29 mouse cellular contexts compared by ENCODE assay signal in the genomic region with DNA sequence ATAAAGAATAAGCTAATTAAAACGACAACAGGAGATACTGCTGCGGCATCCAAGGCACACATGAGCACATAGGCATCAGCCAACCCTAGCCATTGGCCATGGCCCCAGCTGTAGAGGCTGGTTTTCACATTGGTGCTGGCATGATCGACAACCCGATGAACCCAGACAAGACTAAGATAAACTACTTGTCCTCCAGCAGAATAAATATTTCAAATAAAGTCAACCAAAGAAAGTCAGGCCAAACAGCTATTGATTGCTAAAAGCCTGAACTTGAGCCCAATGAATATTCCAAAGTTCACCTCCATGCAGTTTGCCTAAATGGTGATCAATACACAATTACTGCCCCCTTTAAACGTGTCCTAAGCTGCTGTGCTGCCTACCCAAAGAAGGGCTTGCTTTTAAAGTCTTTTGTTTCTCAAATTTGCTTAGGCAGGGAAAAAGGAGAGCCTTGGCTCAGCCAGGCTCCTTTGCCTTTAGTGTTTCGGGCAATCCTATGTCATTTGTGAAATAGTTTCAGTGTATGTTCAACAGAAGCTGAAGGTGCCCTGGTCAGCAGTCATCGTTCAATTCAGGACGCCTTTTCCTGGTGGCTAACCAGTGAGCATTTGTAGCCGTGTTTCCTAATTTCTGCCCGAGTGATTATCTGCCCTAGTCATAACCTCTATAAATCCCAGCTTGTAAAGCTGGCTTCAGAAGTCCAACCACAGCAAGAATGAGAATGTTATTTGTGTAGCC.
DNase-seq lines count a peak whose midpoint lies in the region; ATAC-seq and TF ChIP-seq lines count a peak whose summit lies in the region.
"Had no signal": no experiment of that assay in that cellular context is flagged by ENCODE, and none has a peak within 500 bp of the region (broad histone marks: within the 10 kb centered on the region; RNA-seq: fewer than 3 reads in every experiment).

No protein-coding gene starts in this region.

- no peaks in the 10 kb centered on the region for H3K27me3 ChIP-seq in forebrain, embryonic 11.5 days (ENCODE audit: control insufficient read depth, insufficient read depth, low read length)
- H3K27me3 ChIP-seq in forebrain, embryonic 12.5 days, result no peaks in the 10 kb centered on the region
- H3K27me3 ChIP-seq in hindbrain, embryonic 12.5 days, result no peaks in the 10 kb centered on the region
- no peaks in the 10 kb centered on the region for H3K27me3 ChIP-seq in hindbrain, postnatal 0 days (ENCODE audit: insufficient read depth, low read length)
- no peaks in the 10 kb centered on the region for H3K27me3 ChIP-seq in liver, embryonic 16.5 days (ENCODE audit: control insufficient read depth, insufficient read depth, low read depth, low read length)
- no peaks in the 10 kb centered on the region for H3K27me3 ChIP-seq in liver, embryonic 12.5 days (replicated peaks)
- H3K27me3 ChIP-seq: embryonic facial prominence, embryonic 13.5 days; heart, embryonic 15.5 days had no signal

- TF ChIP-seq CTCF in hindbrain, postnatal 0 days (IDR thresholded peaks at IDR 0.05; ENCODE audit: low read depth), result no peak

- 82% methylated on average over 10 of the region's 10 CpGs for WGBS in forebrain, embryonic 11.5 days
- WGBS in forebrain, embryonic 12.5 days, result 87% methylated on average over 10 of the region's 10 CpGs
- 86% methylated on average over 10 of the region's 10 CpGs for WGBS in hindbrain, embryonic 12.5 days
- 77% methylated on average over 10 of the region's 10 CpGs for WGBS in hindbrain, postnatal 0 days
- 64% methylated on average over 10 of the region's 10 CpGs for WGBS in liver, embryonic 16.5 days (ENCODE audit: insufficient replicate concordance)
- 68% methylated on average over 10 of the region's 10 CpGs for WGBS in liver, embryonic 12.5 days (ENCODE audit: insufficient replicate concordance)

- H3K9ac ChIP-seq in forebrain, embryonic 11.5 days (ENCODE audit: low read length), result no peak overlapping the region
- H3K9ac ChIP-seq in forebrain, embryonic 12.5 days, result no peak overlapping the region
- no peak overlapping the region for H3K9ac ChIP-seq in hindbrain, embryonic 12.5 days
- H3K9ac ChIP-seq in hindbrain, postnatal 0 days (replicated peaks; ENCODE audit: low read length), result no peak overlapping the region
- H3K9ac ChIP-seq in liver, embryonic 16.5 days (ENCODE audit: low read depth, low read length), result no peak overlapping the region
- H3K9ac ChIP-seq in liver, embryonic 12.5 days, result no peak overlapping the region
- H3K9ac ChIP-seq: embryonic facial prominence, embryonic 13.5 days; forebrain, postnatal 0 days; heart, embryonic 15.5 days had no signal

- no peak for ATAC-seq in forebrain, embryonic 11.5 days (replicated peaks; ENCODE audit: low FRiP score)
- ATAC-seq in forebrain, embryonic 12.5 days (ENCODE audit: low FRiP score), result no peak
- no peak for ATAC-seq in hindbrain, embryonic 12.5 days (ENCODE audit: low FRiP score)
- ATAC-seq in hindbrain, postnatal 0 days, result no peak
- ATAC-seq in liver, embryonic 16.5 days (ENCODE audit: low read depth), result 0 out of 2 replicates have a peak, but pooled peaks have one; percentile 16
- no peak for ATAC-seq in liver, embryonic 12.5 days
- ATAC-seq: activated CD4-positive, CD25-positive, alpha-beta regulatory T cell, adult 4 months; forebrain, embryonic 14.5 days; forebrain, postnatal 0 days; hindbrain, embryonic 16.5 days; inflammation-experienced regulatory T-cells, adult 6 months had no signal

- H3K4me2 ChIP-seq in forebrain, embryonic 11.5 days (ENCODE audit: low read depth, low read length, severe bottlenecking), result no peak overlapping the region
- no peak overlapping the region for H3K4me2 ChIP-seq in forebrain, embryonic 12.5 days
- no peak overlapping the region for H3K4me2 ChIP-seq in hindbrain, embryonic 12.5 days (replicated peaks)
- H3K4me2 ChIP-seq in hindbrain, postnatal 0 days (ENCODE audit: low read depth, low read length), result no peak overlapping the region
- H3K4me2 ChIP-seq in liver, embryonic 16.5 days (ENCODE audit: low read depth, low read length), result no peak overlapping the region
- H3K4me2 ChIP-seq in liver, embryonic 12.5 days, result no peak overlapping the region
- H3K4me2 ChIP-seq: embryonic facial prominence, embryonic 13.5 days; heart, embryonic 11.5 days; heart, embryonic 15.5 days had no signal

- no peaks in the 10 kb centered on the region for H3K36me3 ChIP-seq in forebrain, embryonic 11.5 days (ENCODE audit: control insufficient read depth, insufficient read depth, low read length)
- H3K36me3 ChIP-seq in forebrain, embryonic 12.5 days (replicated peaks), result peaks cover 4% of the 10 kb centered on the region; the same call in 1 of the 2 replicates
- no peaks in the 10 kb centered on the region for H3K36me3 ChIP-seq in hindbrain, embryonic 12.5 days
- no peaks in the 10 kb centered on the region for H3K36me3 ChIP-seq in hindbrain, postnatal 0 days (ENCODE audit: insufficient read depth, low read length)
- H3K36me3 ChIP-seq in liver, embryonic 16.5 days (ENCODE audit: control insufficient read depth, insufficient read depth), result no peaks in the 10 kb centered on the region
- H3K36me3 ChIP-seq in liver, embryonic 12.5 days, result 0 out of 2 replicates have a peak, but pooled peaks cover 4% of the 10 kb centered on the region
- H3K36me3 ChIP-seq: embryonic facial prominence, embryonic 13.5 days; heart, embryonic 15.5 days had no signal

- peak; percentile 21 for DNase-seq in forebrain, embryonic 11.5 days (ENCODE audit: low spot score)
- no peak for DNase-seq in hindbrain, postnatal 0 days (ENCODE audit: low spot score)
- peak; percentile 9 to 17 for DNase-seq in right cerebral cortex, postnatal 10 days (ENCODE audit: low spot score in 2 of 2)
- DNase-seq in right cerebral cortex, postnatal 36 days (ENCODE audit: low spot score in 2 of 2), result no peak
- DNase-seq: adrenal gland, adult 8-10 months; adrenal gland, postnatal 25 days; cerebellum, adult 11-12 months; cerebellum, adult 8-10 months; cerebellum, postnatal 10 days; cerebellum, postnatal 36 days; embryo, embryonic 11 days; forebrain, postnatal 0 days; gastrocnemius, postnatal 10 days; gastrocnemius, postnatal 36 days; heart, postnatal 10 days; heart, postnatal 36 days had no signal

- H3K27ac ChIP-seq in forebrain, embryonic 11.5 days (ENCODE audit: low read depth, low read length), result no peak overlapping the region
- no peak overlapping the region for H3K27ac ChIP-seq in forebrain, embryonic 12.5 days
- 0 out of 2 replicates have a peak overlapping the region, but pooled peaks have one; percentile 35 for H3K27ac ChIP-seq in hindbrain, embryonic 12.5 days
- H3K27ac ChIP-seq in hindbrain, postnatal 0 days, result no peak overlapping the region
- no peak overlapping the region for H3K27ac ChIP-seq in liver, embryonic 16.5 days (ENCODE audit: low read length)
- H3K27ac ChIP-seq in liver, embryonic 12.5 days, result no peak overlapping the region
- H3K27ac ChIP-seq: embryonic facial prominence, embryonic 10.5 days; embryonic facial prominence, embryonic 13.5 days; heart, embryonic 15.5 days had no signal

- H3K9me3 ChIP-seq in forebrain, embryonic 11.5 days (ENCODE audit: control insufficient read depth, low read length), result no peaks in the 10 kb centered on the region
- H3K9me3 ChIP-seq in forebrain, embryonic 12.5 days, result no peaks in the 10 kb centered on the region
- H3K9me3 ChIP-seq in hindbrain, embryonic 12.5 days (replicated peaks), result no peaks in the 10 kb centered on the region
- no peaks in the 10 kb centered on the region for H3K9me3 ChIP-seq in hindbrain, postnatal 0 days (ENCODE audit: low read length)
- no peaks in the 10 kb centered on the region for H3K9me3 ChIP-seq in liver, embryonic 16.5 days (replicated peaks; ENCODE audit: control insufficient read depth, low read length)
- H3K9me3 ChIP-seq in liver, embryonic 12.5 days (replicated peaks), result no peaks in the 10 kb centered on the region
- H3K9me3 ChIP-seq: embryonic facial prominence, embryonic 10.5 days; embryonic facial prominence, embryonic 13.5 days; heart, embryonic 15.5 days had no signal

- H3K4me3 ChIP-seq in forebrain, embryonic 11.5 days (ENCODE audit: low read depth, low read length), result no peak overlapping the region
- H3K4me3 ChIP-seq in forebrain, embryonic 12.5 days (replicated peaks), result no peak overlapping the region
- no peak overlapping the region for H3K4me3 ChIP-seq in hindbrain, embryonic 12.5 days
- no peak overlapping the region for H3K4me3 ChIP-seq in hindbrain, postnatal 0 days (ENCODE audit: low read length)
- H3K4me3 ChIP-seq in liver, embryonic 16.5 days (ENCODE audit: low read depth, low read length), result no peak overlapping the region
- no peak overlapping the region for H3K4me3 ChIP-seq in liver, embryonic 12.5 days
- H3K4me3 ChIP-seq: embryonic facial prominence, embryonic 10.5 days; embryonic facial prominence, embryonic 13.5 days; erythroblast, embryonic 14.5 days; heart, embryonic 15.5 days had no signal

- H3K4me1 ChIP-seq in forebrain, embryonic 11.5 days (replicated peaks; ENCODE audit: control insufficient read depth, insufficient read depth, low read length), result no peaks in the 10 kb centered on the region
- no peaks in the 10 kb centered on the region for H3K4me1 ChIP-seq in forebrain, embryonic 12.5 days
- H3K4me1 ChIP-seq in hindbrain, embryonic 12.5 days, result no peaks in the 10 kb centered on the region
- no peaks in the 10 kb centered on the region for H3K4me1 ChIP-seq in hindbrain, postnatal 0 days (ENCODE audit: insufficient read depth, low read length)
- no peaks in the 10 kb centered on the region for H3K4me1 ChIP-seq in liver, embryonic 16.5 days (ENCODE audit: control insufficient read depth, low read depth, low read length)
- peaks cover 5% of the 10 kb centered on the region; the same call in 1 of the 2 replicates for H3K4me1 ChIP-seq in liver, embryonic 12.5 days
- H3K4me1 ChIP-seq: embryonic facial prominence, embryonic 10.5 days; embryonic facial prominence, embryonic 13.5 days; heart, embryonic 15.5 days had no signal

Comparison
In these comparisons a context has a peak if more than half of its experiments do, and no peak if none do; other contexts are left out.
1. DNase-seq: peak in forebrain, embryonic 11.5 days (single experiment) and right cerebral cortex, postnatal 10 days (2 of 2); none in hindbrain, postnatal 0 days (single experiment) and right cerebral cortex, postnatal 36 days (0 of 2).